Mouse (Mus musculus) heart, embryonic 13.5 days (tissue): ENCODE measurements at regions not wholly inside any gene's neighbourhood (a gene's known extent, or its start where the extent isn't known, plus 50 kb on each side); places are given as distances from the start of the nearest gene placed in this dataset.
"Not testable (repeated sequence)": the region's sequence is repeated elsewhere in the genome, so short reads cannot be mapped to it uniquely, and the experiment has no call there.

ENCODE experiments used
- ATAC-seq: fragments of 200-750 bp; cut with Nextera tagmentation; 2 replicates; pipeline ENCODE4 v1.8.0; 2017; ENCODE audit warnings: moderate TSS enrichment; ENCODE audit not compliant: insufficient number of reproducible peaks, low FRiP score, low TSS enrichment; ENCODE audit errors: extremely low read depth
- H3K27ac ChIP-seq: fragments of 300-500 bp; sonication (generic); replicated peaks from 2 replicates; pipeline ENCODE4 v1.5.1; 2015; ENCODE audit warnings: moderate library complexity, mild to moderate bottlenecking, inconsistent platforms
- H3K27me3 ChIP-seq: fragments of 300-500 bp; sonication (generic); replicated peaks from 2 replicates; pipeline ENCODE4 v1.6.1; 2015; ENCODE audit warnings: mild to moderate bottlenecking, inconsistent platforms
- H3K36me3 ChIP-seq: fragments of 300-500 bp; sonication (generic); 2 replicates; pipeline ENCODE4 v1.6.1; 2015; ENCODE audit warnings: mild to moderate bottlenecking, inconsistent platforms
- H3K4me1 ChIP-seq: fragments of 300-500 bp; sonication (generic); 2 replicates; pipeline ENCODE4 v1.6.1; 2015; ENCODE audit warnings: inconsistent platforms
- H3K4me2 ChIP-seq: fragments of 300-500 bp; sonication (generic); 2 replicates; pipeline ENCODE4 v1.6.1; 2015; ENCODE audit warnings: inconsistent platforms, mild to moderate bottlenecking, moderate library complexity
- H3K4me3 ChIP-seq: fragments of 300-500 bp; sonication (generic); 2 replicates; pipeline ENCODE4 v1.5.1; 2015; ENCODE audit warnings: moderate library complexity, mild to moderate bottlenecking, inconsistent platforms
- H3K9ac ChIP-seq: fragments of 300-500 bp; sonication (generic); 2 replicates; pipeline ENCODE4 v1.6.1; 2015; ENCODE audit warnings: inconsistent platforms, mild to moderate bottlenecking, moderate library complexity
- H3K9me3 ChIP-seq: fragments of 300-500 bp; sonication (generic); 2 replicates; pipeline ENCODE4 v1.6.1; 2016; ENCODE audit warnings: inconsistent platforms
- WGBS: fragments of 180-500 bp; shearing (Covaris S2); methylation state at CpG from one replicate; pipeline ENCODE4 v1.1.7; 2015; ENCODE audit warnings: mixed read lengths; 5-methylcytosine and 5-hydroxymethylcytosine counted together

- H3K27ac ChIP-seq = no peak overlapping the region
- no peak overlapping the region for H3K9ac ChIP-seq
- H3K4me1 ChIP-seq = peaks cover 11% of the 10 kb centered on the region
- no peak overlapping the region for H3K4me2 ChIP-seq
- ATAC-seq = no peak
- H3K36me3 ChIP-seq = no peaks in the 10 kb centered on the region
- no peaks in the 10 kb centered on the region for H3K27me3 ChIP-seq
- WGBS = 57% methylated on average over 4 of the region's 4 CpGs
- H3K9me3 ChIP-seq = no peaks in the 10 kb centered on the region
- no peak overlapping the region for H3K4me3 ChIP-seq
These were observed 99.6 kb upstream of the Fam78b start for GRCm38 (mm10) chr1:166901574-166901973.

GRCm38 (mm10) chr1:166903417-166903816 lies 97.8 kb upstream of the Fam78b start:
- ATAC-seq = no peak
- Histone ChIP-seq H3K4me3 (no peak overlapping the region), H3K9me3 (no peaks in the 10 kb centered on the region), H3K4me2 (no peak overlapping the region), H3K4me1 (peaks cover 11% of the 10 kb centered on the region), H3K27me3 (no peaks in the 10 kb centered on the region), H3K27ac (no peak overlapping the region), H3K36me3 (no peaks in the 10 kb centered on the region), H3K9ac (no peak overlapping the region)
- WGBS = 67% methylated on average over 5 of the region's 5 CpGs

GRCm38 (mm10) chr1:166908231-166908805 lies 92.9 kb upstream of the Fam78b start:
- 65% methylated on average over 10 of the region's 10 CpGs for WGBS

GRCm38 (mm10) chr1:166912195-166912594 lies 89.0 kb upstream of the Fam78b start:
- not testable (repeated sequence) for H3K27me3 ChIP-seq, H3K36me3 ChIP-seq, H3K27ac ChIP-seq, H3K9me3 ChIP-seq, H3K4me1 ChIP-seq, H3K4me3 ChIP-seq, H3K9ac ChIP-seq, ATAC-seq, H3K4me2 ChIP-seq
- 89% methylated on average over 7 of the region's 10 CpGs for WGBS

More at GRCm38 (mm10) chr1:166908231-166908805, 92.9 kb upstream of the Fam78b start:
- Histone ChIP-seq H3K9me3 (no peaks in the 10 kb centered on the region), H3K4me3 (no peak overlapping the region), H3K27ac (no peak overlapping the region), H3K4me1 (no peaks in the 10 kb centered on the region), H3K9ac (no peak overlapping the region), H3K27me3 (no peaks in the 10 kb centered on the region), H3K4me2 (no peak overlapping the region), H3K36me3 (no peaks in the 10 kb centered on the region)
- ATAC-seq = no peak

- Histone ChIP-seq H3K36me3 (no peaks in the 10 kb centered on the region), H3K9me3 (no peaks in the 10 kb centered on the region), H3K4me1 (no peaks in the 10 kb centered on the region), H3K9ac (no peak overlapping the region), H3K4me2 (no peak overlapping the region), H3K27ac (no peak overlapping the region), H3K27me3 (no peaks in the 10 kb centered on the region), H3K4me3 (no peak overlapping the region)
- WGBS = 77% methylated on average over 16 of the region's 16 CpGs
- no peak for ATAC-seq
These were observed 78.1 kb upstream of the Fam78b start for GRCm38 (mm10) chr1:166922911-166923712.

- Histone ChIP-seq H3K27ac (no peak overlapping the region), H3K4me2 (no peak overlapping the region), H3K4me1 (no peaks in the 10 kb centered on the region), H3K9me3 (no peaks in the 10 kb centered on the region), H3K36me3 (no peaks in the 10 kb centered on the region), H3K27me3 (no peaks in the 10 kb centered on the region), H3K4me3 (no peak overlapping the region), H3K9ac (no peak overlapping the region)
- 66% methylated on average over 3 of the region's 3 CpGs for WGBS
- ATAC-seq = no peak
These were observed 77.6 kb upstream of the Fam78b start for GRCm38 (mm10) chr1:166923713-166923975.

GRCm38 (mm10) chr1:166924126-166924525 lies 77.1 kb upstream of the Fam78b start:
- no peaks in the 10 kb centered on the region for H3K27me3 ChIP-seq
- no peak for ATAC-seq
- no peaks in the 10 kb centered on the region for H3K36me3 ChIP-seq
- H3K4me1 ChIP-seq = no peaks in the 10 kb centered on the region
- H3K9me3 ChIP-seq = no peaks in the 10 kb centered on the region
- no peak overlapping the region for H3K4me3 ChIP-seq
- H3K4me2 ChIP-seq = no peak overlapping the region
- WGBS = 71% methylated on average over 2 of the region's 2 CpGs
- H3K27ac ChIP-seq = no peak overlapping the region
- H3K9ac ChIP-seq = no peak overlapping the region

GRCm38 (mm10) chr1:166926078-166926477 lies 75.1 kb upstream of the Fam78b start:
- Histone ChIP-seq H3K36me3 (no peaks in the 10 kb centered on the region), H3K9ac (no peak overlapping the region), H3K4me3 (no peak overlapping the region), H3K9me3 (no peaks in the 10 kb centered on the region), H3K27ac (no peak overlapping the region), H3K27me3 (no peaks in the 10 kb centered on the region), H3K4me1 (no peaks in the 10 kb centered on the region), H3K4me2 (no peak overlapping the region)
- ATAC-seq = no peak
- 50% methylated on average over 4 of the region's 4 CpGs for WGBS

GRCm38 (mm10) chr1:166939744-166940143 lies 61.5 kb upstream of the Fam78b start:
- 58% methylated on average over 9 of the region's 9 CpGs for WGBS
- H3K27ac ChIP-seq, H3K27me3 ChIP-seq, H3K9me3 ChIP-seq, H3K4me1 ChIP-seq, ATAC-seq, H3K9ac ChIP-seq, H3K36me3 ChIP-seq: not testable (repeated sequence)
- Histone ChIP-seq H3K4me3 (peak overlapping the region; percentile 42), H3K4me2 (peak overlapping the region; percentile 48)

GRCm38 (mm10) chr1:166940146-166941076 lies 60.8 kb upstream of the Fam78b start:
- H3K27ac ChIP-seq, H3K27me3 ChIP-seq, ATAC-seq, H3K36me3 ChIP-seq, H3K4me1 ChIP-seq, H3K9me3 ChIP-seq, H3K9ac ChIP-seq: not testable (repeated sequence)
- peak overlapping the region; percentile 42 for H3K4me3 ChIP-seq
- WGBS = 50% methylated on average over 31 of the region's 31 CpGs
- peak overlapping the region; percentile 48 for H3K4me2 ChIP-seq

- no peaks in the 10 kb centered on the region for H3K27me3 ChIP-seq
- H3K27ac ChIP-seq = no peak overlapping the region
- ATAC-seq = no peak
- H3K4me2 ChIP-seq = no peak overlapping the region
- no peaks in the 10 kb centered on the region; the same call in 1 of the 2 replicates for H3K9me3 ChIP-seq
- H3K4me3 ChIP-seq = no peak overlapping the region
- WGBS = 73% methylated on average over 1 of the region's 1 CpGs
- no peak overlapping the region for H3K9ac ChIP-seq
- H3K4me1 ChIP-seq = no peaks in the 10 kb centered on the region
- H3K36me3 ChIP-seq = no peaks in the 10 kb centered on the region
These were observed 59.0 kb upstream of the Fam78b start for GRCm38 (mm10) chr1:166942201-166942600.
